Mouse (Mus musculus): ENCODE results near the gene Ythdc1.

DNA sequence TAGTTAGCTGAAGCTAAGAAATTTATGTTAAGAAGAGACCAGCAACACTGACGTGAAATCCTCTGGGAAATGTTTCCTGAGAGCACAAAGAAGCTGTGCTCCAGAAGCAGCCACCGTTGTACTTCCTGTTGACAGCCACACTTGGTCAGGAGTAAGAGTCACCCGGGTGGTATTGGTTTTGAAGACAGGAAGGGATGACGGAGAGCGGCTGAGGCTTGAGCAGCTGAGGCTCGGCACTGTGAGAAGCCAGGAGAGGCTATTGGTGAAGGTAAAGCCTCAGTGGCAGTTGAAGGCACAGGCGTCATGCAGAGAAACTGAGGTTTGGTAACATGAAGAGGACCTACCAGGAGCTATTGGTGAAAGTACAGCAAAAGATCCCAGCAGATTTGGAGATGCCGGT lies 11.2 kb upstream of the Ythdc1 start:
- TF ChIP-seq CTCF (IDR thresholded peaks at IDR 0.05; ENCODE audit: low read depth, low read length): no peak
- TF ChIP-seq POLR2AphosphoS5 (IDR thresholded peaks at IDR 0.05; ENCODE audit: insufficient replicate concordance, low read depth, low read length): no peak
